Mouse (Mus musculus) lung, postnatal 0 days (tissue): Measurements from ENCODE around the gene Bclaf1. TPM values are rescaled to one million over a fixed set of nuclear protein-coding genes. Genes with fewer than 3 reads are reported as not detected.

Experiments used
- ATAC-seq: fragments of 200-750 bp; cut with Nextera tagmentation; 2 replicates; pipeline ENCODE4 v1.8.0; 2017; ENCODE audit warnings: moderate library complexity
- DNase-seq: peaks from one replicate; pipeline ENCODE4 v3.0.0-alpha.2; 2016; ENCODE audit warnings: low spot score
- H3K27ac ChIP-seq: fragments of 300-500 bp; sonication (generic); 2 replicates; pipeline ENCODE4 v1.5.1; 2014; ENCODE audit warnings: antibody characterized with exemption, mild to moderate bottlenecking, low read length, mixed read lengths
- H3K27me3 ChIP-seq: fragments of 300-500 bp; sonication (generic); replicated peaks from 2 replicates; pipeline ENCODE4 v1.6.1; 2014; ENCODE audit warnings: low read length, mixed read lengths; ENCODE audit not compliant: insufficient read depth
- H3K36me3 ChIP-seq: fragments of 300-500 bp; sonication (generic); 2 replicates; pipeline ENCODE4 v1.6.1; 2014; ENCODE audit warnings: low read length, mixed read lengths; ENCODE audit not compliant: insufficient read depth
- H3K4me1 ChIP-seq: fragments of 300-500 bp; sonication (generic); 2 replicates; pipeline ENCODE4 v1.6.1; 2014; ENCODE audit warnings: antibody characterized with exemption, low read depth, low read length, mixed read lengths; ENCODE audit not compliant: insufficient read depth
- H3K4me2 ChIP-seq: fragments of 300-500 bp; sonication (generic); replicated peaks from 2 replicates; pipeline ENCODE4 v1.6.1; 2014; ENCODE audit warnings: low read depth, mild to moderate bottlenecking, low read length, moderate library complexity, mixed read lengths
- H3K4me3 ChIP-seq: fragments of 300-500 bp; sonication (generic); 2 replicates; pipeline ENCODE4 v1.5.1; 2014; ENCODE audit warnings: low read depth, low read length
- H3K9ac ChIP-seq: fragments of 300-500 bp; sonication (generic); replicated peaks from 2 replicates; pipeline ENCODE4 v1.6.1; 2014; ENCODE audit warnings: low read depth, mild to moderate bottlenecking
- H3K9me3 ChIP-seq: fragments of 300-500 bp; sonication (generic); 2 replicates; pipeline ENCODE4 v1.6.1; 2016; ENCODE audit warnings: low read length, mixed read lengths
- CTCF ChIP-seq: IDR thresholded peaks from 2 replicates; pipeline ENCODE4 v1.5.1; 2016; ENCODE audit warnings: antibody characterized with exemption, mild to moderate bottlenecking
- EP300 ChIP-seq: IDR thresholded peaks from 2 replicates; pipeline ENCODE4 v1.6.1; 2016; ENCODE audit warnings: antibody characterized with exemption, mild to moderate bottlenecking, control low read depth
- WGBS: fragments of 180-500 bp; shearing (Covaris S2); extraction: QIAGEN DNeasy Blood & Tissue Kit; methylation state at CpG from one replicate; pipeline ENCODE4 v1.1.7; 2014; 5-methylcytosine and 5-hydroxymethylcytosine counted together
- polyA plus RNA-seq: library from polyadenylated mRNA; unstranded; fragments of >200 nt; fragmentation: Nextera tagmentation; extraction: Ambion mirVana; gene quantifications from 2 replicates; pipeline ENCODE4 v1.2.1, GENCODE M21; 2015

The Bclaf1 gene
- polyA plus RNA-seq, 1 experiment from 2014 or later = 54.2 TPM

DNA sequence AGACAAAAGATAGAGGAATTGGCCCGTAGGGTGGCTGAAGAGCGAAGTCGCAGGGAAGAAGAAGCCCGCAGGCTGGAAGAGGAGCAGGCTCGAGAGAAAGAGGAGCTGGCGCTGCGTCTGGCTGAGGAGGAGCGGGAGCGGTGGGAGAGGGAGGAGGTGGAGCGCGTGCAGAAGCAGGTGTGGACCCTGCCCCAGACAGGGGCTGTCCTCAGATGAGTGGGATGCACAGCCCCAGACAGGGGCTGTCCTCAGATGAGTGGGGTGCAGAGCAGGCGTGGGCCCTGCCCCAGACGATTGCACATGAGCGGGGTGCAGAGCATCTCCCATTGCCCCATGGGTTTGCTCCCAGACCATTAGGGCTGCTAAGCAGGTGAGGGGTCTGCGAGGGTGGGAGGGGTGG is 39.0 kb upstream of the Bclaf1 start:
- Histone ChIP-seq H3K27me3 (no peaks in the 10 kb centered on the region), H3K4me3 (no peak overlapping the region), H3K4me1 (no peaks in the 10 kb centered on the region), H3K36me3 (peaks cover 6% of the 10 kb centered on the region; the same call in 1 of the 2 replicates), H3K27ac (no peak overlapping the region), H3K4me2 (no peak overlapping the region), H3K9ac (no peak overlapping the region), H3K9me3 (no peaks in the 10 kb centered on the region)
- DNase-seq (no peak), ATAC-seq (no peak)
- TF ChIP-seq EP300 (no peak), CTCF (no peak)
- 67% methylated on average over 15 of the region's 15 CpGs for WGBS

DNA sequence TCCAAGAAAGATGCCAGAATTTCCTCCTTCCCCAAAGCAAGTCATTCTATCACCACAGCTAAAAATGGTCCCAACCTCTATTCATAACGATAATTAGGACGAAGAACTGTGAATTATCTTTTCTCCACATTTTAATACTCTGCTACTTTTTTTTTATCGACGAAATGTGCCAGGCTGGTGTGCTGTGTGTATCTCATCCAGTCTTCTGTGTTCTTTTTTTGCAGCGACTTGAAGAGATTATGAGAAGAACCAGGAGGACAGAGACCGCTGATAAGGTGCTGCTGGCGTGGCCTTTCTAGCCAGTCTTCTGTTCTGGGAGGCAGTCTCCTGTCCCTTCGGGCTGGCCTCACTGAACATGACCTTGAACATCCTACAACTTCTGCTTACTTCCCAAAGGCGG is 38.2 kb upstream of the Bclaf1 start:
- Histone ChIP-seq H3K27ac (no peak overlapping the region), H3K9ac (no peak overlapping the region), H3K36me3 (peaks cover 6% of the 10 kb centered on the region; the same call in 1 of the 2 replicates), H3K4me1 (no peaks in the 10 kb centered on the region), H3K9me3 (no peaks in the 10 kb centered on the region), H3K4me3 (no peak overlapping the region), H3K27me3 (no peaks in the 10 kb centered on the region), H3K4me2 (no peak overlapping the region)
- DNase-seq = no peak
- WGBS = 85% methylated on average over 8 of the region's 9 CpGs
- no peak for TF ChIP-seq CTCF
- no peak for TF ChIP-seq EP300
- no peak for ATAC-seq

DNA sequence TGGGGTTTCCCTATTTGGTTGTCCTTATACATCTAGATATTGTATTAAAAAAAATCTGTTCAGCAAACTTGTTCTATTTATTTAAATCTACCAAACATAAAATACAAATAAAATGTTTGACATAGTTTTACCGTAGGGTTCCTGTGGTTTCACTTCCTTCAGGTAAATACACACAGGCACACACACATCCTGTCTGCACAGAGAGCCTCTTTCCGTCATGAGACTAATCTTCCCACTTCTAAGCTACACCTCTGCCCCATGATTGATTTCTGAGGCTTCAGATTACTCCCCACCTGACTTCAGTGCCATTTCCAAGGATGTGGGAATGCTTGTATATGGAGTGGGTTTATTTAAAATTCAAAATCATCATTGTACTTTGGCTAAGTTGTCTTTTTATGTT is 30.8 kb upstream of the Bclaf1 start:
- WGBS = 34% methylated on average over 2 of the region's 2 CpGs
- no peak for ATAC-seq
- Histone ChIP-seq H3K27ac (no peak overlapping the region), H3K9ac (no peak overlapping the region), H3K4me2 (no peak overlapping the region), H3K4me3 (no peak overlapping the region), H3K4me1 (no peaks in the 10 kb centered on the region), H3K27me3 (no peaks in the 10 kb centered on the region), H3K9me3 (no peaks in the 10 kb centered on the region), H3K36me3 (no peaks in the 10 kb centered on the region; the same call in 1 of the 2 replicates)
- TF ChIP-seq CTCF = no peak
- no peak for TF ChIP-seq EP300
- DNase-seq = no peak

DNA sequence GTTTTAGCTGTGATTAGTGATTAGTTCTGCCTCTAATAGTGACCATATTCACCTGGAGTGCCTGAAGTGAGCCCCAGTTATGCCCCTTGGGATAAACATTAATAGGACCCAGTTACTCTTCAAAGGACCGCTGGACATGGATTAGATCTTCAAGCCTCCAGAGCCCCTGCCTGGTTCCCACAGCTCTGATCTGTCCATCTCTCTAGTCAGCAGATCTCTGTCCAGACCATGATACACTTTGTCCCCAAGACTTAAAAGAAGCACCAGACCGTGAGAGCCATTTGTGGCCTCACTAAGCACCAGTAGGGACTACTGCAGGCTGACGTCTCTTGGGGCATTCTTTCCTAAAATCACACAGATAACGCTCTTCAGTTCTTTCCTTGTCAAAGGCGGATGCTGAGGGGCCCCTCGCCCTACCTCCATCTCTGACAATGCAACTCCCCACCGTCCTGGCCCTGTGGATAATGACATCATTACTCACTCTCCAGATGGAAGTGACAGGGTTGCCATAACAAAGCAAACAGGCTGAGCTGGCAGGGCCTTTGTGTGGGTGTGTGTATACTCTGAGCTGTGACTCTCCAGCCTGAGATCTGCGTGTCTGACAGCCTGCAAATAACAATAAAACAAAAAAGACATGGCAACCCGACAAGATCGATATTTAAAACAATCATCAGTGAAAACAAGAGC is 26.8 kb upstream of the Bclaf1 start:
- H3K4me2 ChIP-seq = no peak overlapping the region
- no peaks in the 10 kb centered on the region for H3K9me3 ChIP-seq
- ATAC-seq (peak; percentile 86), DNase-seq (peak; percentile 40)
- 18% methylated on average over 10 of the region's 10 CpGs for WGBS
- H3K4me1 ChIP-seq = no peaks in the 10 kb centered on the region
- no peak overlapping the region for H3K4me3 ChIP-seq
- H3K36me3 ChIP-seq = no peaks in the 10 kb centered on the region
- H3K9ac ChIP-seq = no peak overlapping the region
- no peak overlapping the region for H3K27ac ChIP-seq
- H3K27me3 ChIP-seq = no peaks in the 10 kb centered on the region
- no peak for TF ChIP-seq CTCF
- no peak for TF ChIP-seq EP300

DNA sequence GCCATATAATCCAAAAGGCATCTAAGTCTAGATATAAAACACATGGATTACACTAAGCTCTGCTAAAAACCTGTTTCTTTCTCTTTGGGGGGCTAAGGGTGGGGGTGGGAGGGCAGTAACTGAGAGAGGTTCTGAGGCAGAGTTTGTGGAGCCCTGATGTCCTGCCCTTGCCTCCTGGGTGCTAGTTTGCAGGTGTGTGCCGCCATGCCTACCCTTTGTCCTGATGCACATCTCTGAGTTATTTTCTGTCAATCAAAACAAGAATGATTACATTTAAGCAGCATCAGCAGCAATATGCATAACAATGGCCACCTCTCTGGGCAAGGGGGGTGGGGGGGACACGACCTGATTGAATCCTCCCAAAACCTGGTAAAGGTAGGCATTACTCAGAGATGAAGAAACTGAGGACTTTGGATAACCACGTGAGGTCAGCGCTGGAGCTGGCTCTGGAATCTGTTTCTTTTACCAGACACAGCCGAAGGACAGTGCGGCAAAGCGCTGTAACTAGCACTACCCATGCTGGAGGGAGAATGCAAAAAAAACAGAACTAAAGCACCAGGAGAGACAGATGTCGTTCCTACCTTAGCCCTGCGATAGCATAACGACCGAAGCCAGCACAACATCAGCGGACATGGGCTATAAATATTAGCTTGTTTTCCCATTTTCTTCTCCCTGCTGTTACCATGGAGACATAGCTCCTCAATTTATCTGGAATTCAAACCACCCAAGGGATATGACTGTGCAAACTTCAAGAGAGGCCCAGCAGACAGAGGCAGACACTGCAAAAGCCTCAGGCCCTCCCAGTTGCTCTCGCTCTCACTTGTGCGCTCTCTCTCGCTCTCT is 26.1 kb upstream of the Bclaf1 start:
- no peak overlapping the region for H3K27ac ChIP-seq
- ATAC-seq = no peak
- no peak for DNase-seq
- H3K27me3 ChIP-seq = no peaks in the 10 kb centered on the region
- H3K9me3 ChIP-seq = no peaks in the 10 kb centered on the region
- no peak overlapping the region for H3K9ac ChIP-seq
- no peaks in the 10 kb centered on the region for H3K4me1 ChIP-seq
- TF ChIP-seq CTCF = no peak
- TF ChIP-seq EP300 = no peak
- no peaks in the 10 kb centered on the region for H3K36me3 ChIP-seq
- no peak overlapping the region for H3K4me2 ChIP-seq
- no peak overlapping the region for H3K4me3 ChIP-seq
- WGBS = 45% methylated on average over 15 of the region's 15 CpGs

DNA sequence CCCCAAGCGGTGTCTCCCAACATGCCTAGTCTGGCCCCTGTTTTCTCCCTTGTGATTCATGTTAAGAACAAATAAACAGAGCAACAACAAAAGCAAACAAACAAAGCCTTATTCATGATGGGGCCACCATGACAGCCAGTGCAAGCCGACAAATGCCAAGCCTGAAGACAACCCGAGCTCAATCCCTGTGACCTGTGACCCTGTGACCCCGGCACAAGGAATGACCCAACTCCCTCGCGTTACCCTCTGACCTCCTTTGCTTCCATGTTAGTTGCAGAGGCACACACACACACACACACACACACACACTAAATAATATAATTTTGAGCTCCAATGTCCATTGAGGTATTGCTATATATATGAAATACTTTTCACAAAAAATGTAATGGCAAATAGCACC is 24.9 kb upstream of the Bclaf1 start:
- ATAC-seq (no peak), DNase-seq (no peak)
- Histone ChIP-seq H3K27ac (no peak overlapping the region), H3K9ac (no peak overlapping the region), H3K9me3 (no peaks in the 10 kb centered on the region), H3K36me3 (no peaks in the 10 kb centered on the region), H3K4me3 (no peak overlapping the region), H3K4me1 (no peaks in the 10 kb centered on the region), H3K27me3 (no peaks in the 10 kb centered on the region), H3K4me2 (no peak overlapping the region)
- no peak for TF ChIP-seq EP300
- no peak for TF ChIP-seq CTCF
- WGBS = 57% methylated on average over 6 of the region's 6 CpGs
